ENCODE assay signal across 22 mouse cellular contexts in the genomic region with DNA sequence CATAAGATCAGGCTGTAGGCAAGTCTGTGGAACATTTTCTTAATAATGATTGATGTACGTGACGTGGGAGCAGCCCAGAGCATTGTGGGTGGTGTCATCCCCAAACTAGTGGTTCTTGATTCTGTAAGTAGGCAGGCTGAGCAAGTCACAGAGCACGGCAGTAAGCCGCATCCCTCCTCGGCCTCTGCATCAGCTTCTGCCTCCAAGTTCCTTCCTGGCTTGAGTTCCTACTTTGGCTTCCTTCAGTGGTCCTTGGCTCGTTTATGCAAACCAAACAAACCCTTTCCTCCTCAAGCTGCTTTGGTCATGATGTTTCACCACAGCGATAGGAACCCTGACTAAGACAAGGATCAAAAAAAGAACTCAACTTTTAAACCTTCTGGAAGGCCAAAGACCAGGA. TPM values are rescaled to one million over a fixed set of nuclear protein-coding genes. Genes with fewer than 3 reads are reported as not detected.
DNase-seq lines count a peak whose midpoint lies in the region; ATAC-seq and TF ChIP-seq lines count a peak whose summit lies in the region.
"Had no signal": no experiment of that assay in that cellular context is flagged by ENCODE, and none has a peak within 500 bp of the region (broad histone marks: within the 10 kb centered on the region; RNA-seq: fewer than 3 reads in every experiment).

No protein-coding gene starts in this region.

- no peaks in the 10 kb centered on the region for H3K27me3 ChIP-seq in hindbrain, embryonic 10.5 days (ENCODE audit: insufficient read depth, poor library complexity, severe bottlenecking)
- H3K27me3 ChIP-seq: embryonic facial prominence, embryonic 12.5 days; forebrain, embryonic 12.5 days; hindbrain, embryonic 12.5 days had no signal

- peak; percentile 32; the same call in 1 of the 2 replicates for ATAC-seq in common myeloid progenitor, adult 5-6 weeks (replicated peaks; ENCODE audit: low read depth, poor library complexity, severe bottlenecking)
- ATAC-seq in hematopoietic stem cell, adult 5-6 weeks (replicated peaks in 1 of 2; ENCODE audit: insufficient read depth in 1 of 2, low FRiP score in 2 of 2, low TSS enrichment in 1 of 2, low read depth in 1 of 2, poor library complexity in 2 of 2, severe bottlenecking in 2 of 2): peak; percentile 68 to 69
- ATAC-seq: CD4-positive, CD25-positive, alpha-beta regulatory T cell, adult 4 months; hindbrain, embryonic 16.5 days; inflammation-experienced regulatory T-cells, adult 6 months had no signal

- WGBS in lung, adult 2 months: 28% methylated on average over 7 of the region's 7 CpGs
- 73% methylated on average over 7 of the region's 7 CpGs for WGBS in hindbrain, embryonic 10.5 days

- H3K9me3 ChIP-seq in hindbrain, embryonic 10.5 days: no peaks in the 10 kb centered on the region
- H3K9me3 ChIP-seq: embryonic facial prominence, embryonic 12.5 days; forebrain, embryonic 12.5 days; G1E; hindbrain, embryonic 12.5 days had no signal

- intact Hi-C loops in heart, postnatal 25 days (cut with DNase I): no loop called here

- H3K27ac ChIP-seq in hindbrain, embryonic 10.5 days: no peak overlapping the region
- H3K27ac ChIP-seq: embryonic facial prominence, embryonic 12.5 days; forebrain, embryonic 12.5 days; gastrocnemius, adult 2 months; hindbrain, embryonic 12.5 days had no signal

- H3K36me3 ChIP-seq in hindbrain, embryonic 10.5 days: no peaks in the 10 kb centered on the region
- H3K36me3 ChIP-seq: embryonic facial prominence, embryonic 12.5 days; forebrain, embryonic 12.5 days; hindbrain, embryonic 12.5 days had no signal

- peak; percentile 51 for DNase-seq in heart, adult 8-10 months (ENCODE audit: low spot score)
- no peak for DNase-seq in heart, postnatal 25 days (ENCODE audit: low spot score)
- peak; percentile 23 for DNase-seq in lung, postnatal 25 days (ENCODE audit: low spot score)
- DNase-seq in lung, adult 2 months: no peak
- DNase-seq in hindbrain, embryonic 10.5 days (ENCODE audit: low spot score): no peak
- DNase-seq: adrenal gland, adult 8-10 months; adrenal gland, postnatal 36 days; B cell, adult 2 months; cerebellum, adult 2 months; cerebellum, postnatal 10 days; gastrocnemius, adult 2 months; gastrocnemius, postnatal 25 days; kidney, adult 11 months had no signal

- TF ChIP-seq CTCF in lung, adult 2 months (IDR thresholded peaks at IDR 0.05; ENCODE audit: insufficient read depth, low read length): no peak

- TF ChIP-seq POLR2A in lung, adult 2 months (IDR thresholded peaks at IDR 0.05; ENCODE audit: borderline replicate concordance, extremely low read depth, low read depth, low read length): no peak

- H3K4me1 ChIP-seq in lung, adult 2 months (ENCODE audit: control insufficient read depth, insufficient read depth, low read length): peaks cover 5% of the 10 kb centered on the region; the same call in 1 of the 2 replicates
- H3K4me1 ChIP-seq in hindbrain, embryonic 10.5 days (replicated peaks): peaks cover 43% of the 10 kb centered on the region

- H3K4me3 ChIP-seq in lung, adult 2 months (replicated peaks; ENCODE audit: extremely low read depth, low read depth, low read length): no peak overlapping the region
- no peak overlapping the region for H3K4me3 ChIP-seq in hindbrain, embryonic 10.5 days
- H3K4me3 ChIP-seq: embryonic facial prominence, embryonic 12.5 days; forebrain, embryonic 12.5 days; gastrocnemius, adult 2 months; hindbrain, embryonic 12.5 days had no signal

RNA-seq across cellular contexts. Expression of gene Zc3h12c, which starts 14.1 kb away (rescaled TPM):
- total RNA-seq in heart, adult 8-10 months (2022): 1 to 10 TPM; 8.2 to 9.2 (median 8.7) TPM
- 1 to 10 TPM; 8.1 to 9.2 TPM for total RNA-seq in heart, postnatal 25 days (2021)
- 3.0 and 3.7 TPM in 2 replicates for polyA plus RNA-seq in lung, adult 2 months (2012; rRNA removed)
- total RNA-seq in common myeloid progenitor, adult 5-6 weeks (2017): 4.9 and 8.7 TPM in 2 replicates
- total RNA-seq in hematopoietic stem cell, adult 5-6 weeks (2017): 11.0 and 12.0 TPM in 2 replicates
- polyA plus RNA-seq in hindbrain, embryonic 10.5 days (2016; fragmentation: Nextera tagmentation; extraction: Ambion mirVana): 7.2 and 7.7 TPM in 2 replicates

Comparison
In these comparisons a context has a peak if more than half of its experiments do, and no peak if none do; other contexts are left out.
1. DNase-seq: peak in heart, adult 8-10 months (single experiment) and lung, postnatal 25 days (single experiment); none in heart, postnatal 25 days (single experiment), lung, adult 2 months (single experiment) and hindbrain, embryonic 10.5 days (single experiment).